Mouse (Mus musculus) MEL (cell line): ENCODE data around the gene Cd247. TPM values are rescaled to one million over a fixed set of nuclear protein-coding genes. Genes with fewer than 3 reads are reported as not detected.

Experiments
- DNase-seq: peaks from one replicate; pipeline ENCODE4 v3.0.0; 2011; ENCODE audit warnings: low read depth, low spot score
- H3K27ac ChIP-seq: 2 replicates; pipeline ENCODE4 v1.5.1; 2012; ENCODE audit warnings: low read depth, mild to moderate bottlenecking, control low read depth, low read length, moderate library complexity; ENCODE audit not compliant: control insufficient read depth
- H3K27me3 ChIP-seq, 2 experiments: fragments of 150-350 bp in 1 of 2; sonication (generic) in 1 of 2; 2 replicates each; pipeline ENCODE4 v1.6.1; 2012; ENCODE audit warnings: low read length in 2 of 2, mild to moderate bottlenecking in 2 of 2, improper control_type of control experiment in 1 of 2, moderate library complexity in 1 of 2; ENCODE audit not compliant: insufficient read depth in 2 of 2, control insufficient read depth in 1 of 2
- H3K36me3 ChIP-seq, 2 experiments: 2 replicates each; pipeline ENCODE4 v1.6.1; 2012 to 2014; ENCODE audit warnings: low read length in 2 of 2, improper control_type of control experiment in 1 of 2, inconsistent platforms in 1 of 2, mild to moderate bottlenecking in 1 of 2; ENCODE audit not compliant: insufficient read depth in 2 of 2, control insufficient read depth in 1 of 2
- H3K4me1 ChIP-seq, 2 experiments: fragments of 150-350 bp in 1 of 2; sonication (generic) in 1 of 2; 2 replicates each; pipeline ENCODE4 v1.6.1; 2012; ENCODE audit warnings: low read length in 2 of 2, improper control_type of control experiment in 1 of 2, mild to moderate bottlenecking in 1 of 2; ENCODE audit not compliant: insufficient read depth in 2 of 2, control insufficient read depth in 1 of 2
- H3K4me3 ChIP-seq, 2 experiments: fragments of 150-350 bp in 1 of 2; sonication (generic) in 1 of 2; 2 replicates each; pipeline ENCODE4 v1.5.1; 2012; ENCODE audit warnings: low read depth in 2 of 2, low read length in 2 of 2, mild to moderate bottlenecking in 2 of 2, moderate library complexity in 2 of 2, control low read depth in 1 of 2, improper control_type of control experiment in 1 of 2; ENCODE audit not compliant: control insufficient read depth in 1 of 2, insufficient read depth in 1 of 2
- H3K79me2 ChIP-seq: 2 replicates; pipeline ENCODE4 v1.6.1; 2012; ENCODE audit warnings: mild to moderate bottlenecking, low read length, moderate library complexity; ENCODE audit not compliant: control insufficient read depth, poor library complexity, insufficient read depth
- H3K9ac ChIP-seq: 2 replicates; pipeline ENCODE4 v1.6.1; 2012; ENCODE audit warnings: low read depth, mild to moderate bottlenecking, control low read depth, low read length, moderate library complexity; ENCODE audit not compliant: control insufficient read depth, poor library complexity, severe bottlenecking
- H3K9me3 ChIP-seq: fragments of 150-350 bp; sonication (generic); replicated peaks from 2 replicates; pipeline ENCODE4 v1.6.1; 2012; ENCODE audit warnings: mild to moderate bottlenecking, low read length, improper control_type of control experiment, moderate library complexity; ENCODE audit not compliant: insufficient read depth
- CHD1 ChIP-seq: IDR thresholded peaks from 2 replicates; pipeline ENCODE4 v1.6.1; 2012; ENCODE audit warnings: low read depth, mild to moderate bottlenecking, inconsistent platforms, low read length, improper control_type of control experiment
- ELF1 ChIP-seq: IDR thresholded peaks from 2 replicates; pipeline ENCODE4 v1.6.1; 2014; ENCODE audit warnings: low read depth, mild to moderate bottlenecking, inconsistent platforms, low read length, improper control_type of control experiment, moderate library complexity
- EP300 ChIP-seq, 2 experiments: IDR thresholded peaks; 2 replicates each; pipeline ENCODE4 v1.6.1; 2011; ENCODE audit warnings: improper control_type of control experiment in 2 of 2, low read length in 2 of 2, low read depth in 1 of 2, mild to moderate bottlenecking in 1 of 2
- ETS1 ChIP-seq: IDR thresholded peaks from 2 replicates; pipeline ENCODE4 v1.6.1; 2012; ENCODE audit warnings: low read depth, mild to moderate bottlenecking, inconsistent platforms, low read length, improper control_type of control experiment, moderate library complexity
- GATA1 ChIP-seq: IDR thresholded peaks from 2 replicates; pipeline ENCODE4 v1.6.1; 2011; ENCODE audit warnings: low read depth, low read length, improper control_type of control experiment
- HCFC1 ChIP-seq: IDR thresholded peaks from 2 replicates; pipeline ENCODE4 v1.6.1; 2012; ENCODE audit warnings: low read depth, mild to moderate bottlenecking, inconsistent platforms, low read length, improper control_type of control experiment, moderate library complexity
- KAT2A ChIP-seq: conservative IDR thresholded peaks from 2 replicates; pipeline ENCODE4 v1.6.1; 2012; ENCODE audit warnings: low read depth, low read length, improper control_type of control experiment, inconsistent platforms
- MAZ ChIP-seq: IDR thresholded peaks from 2 replicates; pipeline ENCODE4 v1.6.1; 2012; ENCODE audit warnings: low read depth, mild to moderate bottlenecking, inconsistent platforms, low read length, improper control_type of control experiment
- MEF2A ChIP-seq: IDR thresholded peaks from 2 replicates; pipeline ENCODE4 v1.6.1; 2014; ENCODE audit warnings: low read depth, mild to moderate bottlenecking, inconsistent platforms, low read length, improper control_type of control experiment; ENCODE audit not compliant: poor library complexity, insufficient replicate concordance, severe bottlenecking; ENCODE audit errors: extremely low read depth
- MXI1 ChIP-seq: IDR thresholded peaks from 2 replicates; pipeline ENCODE4 v1.6.1; 2011; ENCODE audit warnings: mild to moderate bottlenecking, low read depth, low read length, improper control_type of control experiment
- MYB ChIP-seq: IDR thresholded peaks from 2 replicates; pipeline ENCODE4 v1.6.1; 2011; ENCODE audit warnings: mild to moderate bottlenecking, low read depth, low read length, improper control_type of control experiment
- NELFE ChIP-seq: IDR thresholded peaks from 2 replicates; pipeline ENCODE4 v1.6.1; 2011; ENCODE audit warnings: low read depth, low read length, improper control_type of control experiment
- POLR2A ChIP-seq, 2 experiments: IDR thresholded peaks; 2 replicates each; pipeline ENCODE4 v1.6.1; 2011 to 2012; ENCODE audit warnings: low read length in 2 of 2, mild to moderate bottlenecking in 2 of 2, control low read depth in 1 of 2, improper control_type of control experiment in 1 of 2, low read depth in 1 of 2, moderate library complexity in 1 of 2; ENCODE audit not compliant: control insufficient read depth in 1 of 2, insufficient read depth in 1 of 2, poor library complexity in 1 of 2
- POLR2AphosphoS2 ChIP-seq: IDR thresholded peaks from 2 replicates; pipeline ENCODE4 v1.6.1; 2011; ENCODE audit warnings: low read length, improper control_type of control experiment
- SIN3A ChIP-seq: IDR thresholded peaks from 2 replicates; pipeline ENCODE4 v1.6.1; 2012; ENCODE audit warnings: low read length, improper control_type of control experiment, inconsistent platforms
- SMC3 ChIP-seq: IDR thresholded peaks from 2 replicates; pipeline ENCODE4 v1.6.1; 2011; ENCODE audit warnings: low read depth, low read length, improper control_type of control experiment
- TAL1 ChIP-seq: IDR thresholded peaks from 2 replicates; pipeline ENCODE4 v1.6.1; 2012; ENCODE audit warnings: mild to moderate bottlenecking, inconsistent platforms, low read length, moderate library complexity, mixed read lengths
- TBP ChIP-seq: IDR thresholded peaks from 2 replicates; pipeline ENCODE4 v1.8.0; 2011; ENCODE audit warnings: low read depth, low read length, improper control_type of control experiment
- TCF12 ChIP-seq: IDR thresholded peaks from 2 replicates; pipeline ENCODE4 v1.6.1; 2014; ENCODE audit warnings: low read depth, mild to moderate bottlenecking, inconsistent platforms, low read length, improper control_type of control experiment, moderate library complexity
- UBTF ChIP-seq: IDR thresholded peaks from 2 replicates; pipeline ENCODE4 v1.6.1; 2012; ENCODE audit warnings: low read depth, mild to moderate bottlenecking, inconsistent platforms, low read length, improper control_type of control experiment, moderate library complexity, borderline replicate concordance; ENCODE audit not compliant: insufficient read depth
- ZNF384 ChIP-seq: IDR thresholded peaks from 2 replicates; pipeline ENCODE4 v1.6.1; 2012; ENCODE audit warnings: low read depth, mild to moderate bottlenecking, inconsistent platforms, low read length, improper control_type of control experiment
- polyA plus RNA-seq, 2 experiments: library from polyadenylated mRNA; stranded (reverse) in 1 of 2; unstranded in 1 of 2; fragments of >175 nt in 1 of 2; fragments of >200 nt in 1 of 2; gene quantifications; 2 replicates each; pipeline versions ENCODE4 v1.2.1 to v1.2.4; 2012; ENCODE audit warnings: low replicate concordance in 2 of 2, low read depth in 1 of 2; ENCODE audit not compliant: insufficient read length in 2 of 2, insufficient read depth in 1 of 2, missing spikeins in 1 of 2
- total RNA-seq: library from RNA; depleted of rRNA; stranded (reverse); fragments of 300-350 nt; gene quantifications from 2 replicates; pipeline ENCODE4 v1.2.3, GENCODE M21; 2012

The Cd247 gene
- total and polyA plus RNA-seq, 3 experiments: 1.3 to 1.7 TPM; not detected in 1

GRCm38 (mm10) chr1:165908806-165909205 is 120.3 kb downstream of the Cd247 start:
- Histone ChIP-seq H3K79me2 (no peaks in the 10 kb centered on the region), H3K36me3 (peaks cover 0 to 3% of the 10 kb centered on the region in 2 experiments; a peak in 1 of 4 replicates), H3K4me3 (no peak overlapping the region), H3K9ac (no peak overlapping the region), H3K27me3 (no peaks in the 10 kb centered on the region), H3K9me3 (no peaks in the 10 kb centered on the region), H3K27ac (no peak overlapping the region), H3K4me1 (no peaks in the 10 kb centered on the region)
- no peak for DNase-seq
- no peak for TF ChIP-seq HCFC1
- no peak for TF ChIP-seq MEF2A
- TF ChIP-seq ETS1: no peak
- TF ChIP-seq TCF12: no peak
- TF ChIP-seq POLR2AphosphoS2: no peak
- TF ChIP-seq POLR2A (IDR thresholded peaks at IDR 0.05; ENCODE audit: control insufficient read depth in 1 of 2, insufficient read depth in 1 of 2, low read depth in 1 of 2, low read length in 2 of 2, poor library complexity in 1 of 2): no peak
- TF ChIP-seq SMC3: no peak
- no peak for TF ChIP-seq ELF1
- no peak for TF ChIP-seq TAL1
- no peak for TF ChIP-seq ZNF384
- TF ChIP-seq SIN3A: no peak
- TF ChIP-seq UBTF: no peak
- TF ChIP-seq EP300 (IDR thresholded peaks at IDR 0.05; ENCODE audit: low read depth in 1 of 2, low read length in 2 of 2): no peak
- no peak for TF ChIP-seq TBP
- no peak for TF ChIP-seq CHD1
- no peak for TF ChIP-seq MYB
- no peak for TF ChIP-seq MXI1
- TF ChIP-seq MAZ: no peak
- no peak for TF ChIP-seq KAT2A

- no peak overlapping the region for H3K27ac ChIP-seq
- DNase-seq: no peak
- H3K4me1 ChIP-seq: no peaks in the 10 kb centered on the region
- no peak overlapping the region for H3K9ac ChIP-seq
- H3K36me3 ChIP-seq: peaks cover 0 to 3% of the 10 kb centered on the region in 2 experiments; a peak in 1 of 4 replicates
- H3K27me3 ChIP-seq: no peaks in the 10 kb centered on the region
- H3K4me3 ChIP-seq: no peak overlapping the region
- no peak for TF ChIP-seq MAZ
- no peak for TF ChIP-seq CHD1
- TF ChIP-seq NELFE: no peak
- no peak for TF ChIP-seq ELF1
- TF ChIP-seq TBP: no peak
- TF ChIP-seq MYB: no peak
- no peak for TF ChIP-seq GATA1
- no peak for TF ChIP-seq POLR2A (IDR thresholded peaks at IDR 0.05; ENCODE audit: control insufficient read depth in 1 of 2, insufficient read depth in 1 of 2, low read depth in 1 of 2, low read length in 2 of 2, poor library complexity in 1 of 2)
- no peak for TF ChIP-seq TAL1
- no peak for TF ChIP-seq MEF2A
- no peaks in the 10 kb centered on the region for H3K79me2 ChIP-seq
- H3K9me3 ChIP-seq: no peaks in the 10 kb centered on the region
Measured at GRCm38 (mm10) chr1:165909471-165909870, 121.0 kb downstream of the Cd247 start.
